Mouse (Mus musculus) 416B (cell line): ENCODE measurements around the gene Ltbp1.

ENCODE experiments used
- DNase-seq: peaks from one replicate; pipeline ENCODE4 v3.0.0; 2011; ENCODE audit warnings: low read depth

The Ltbp1 gene

DNA sequence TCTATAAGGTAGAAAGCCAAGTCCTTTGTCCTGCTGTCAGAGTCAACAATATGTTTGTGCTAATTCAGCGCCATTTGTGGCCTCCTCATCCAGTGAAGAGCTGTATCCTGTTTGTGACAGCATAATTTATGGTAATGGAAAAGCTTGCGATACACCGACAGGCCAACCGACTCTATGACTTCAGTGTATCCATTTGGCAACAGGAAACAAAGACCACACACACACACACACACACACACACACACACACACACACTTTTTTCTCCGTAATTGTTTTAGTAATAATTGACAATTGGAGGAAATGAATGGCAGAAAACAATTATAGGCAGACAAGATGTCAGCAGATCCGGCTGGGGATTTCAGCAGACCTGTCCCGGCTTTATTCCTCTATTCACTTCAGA is 435.3 kb downstream of the Ltbp1 start:
- DNase-seq: peak; percentile 3

DNA sequence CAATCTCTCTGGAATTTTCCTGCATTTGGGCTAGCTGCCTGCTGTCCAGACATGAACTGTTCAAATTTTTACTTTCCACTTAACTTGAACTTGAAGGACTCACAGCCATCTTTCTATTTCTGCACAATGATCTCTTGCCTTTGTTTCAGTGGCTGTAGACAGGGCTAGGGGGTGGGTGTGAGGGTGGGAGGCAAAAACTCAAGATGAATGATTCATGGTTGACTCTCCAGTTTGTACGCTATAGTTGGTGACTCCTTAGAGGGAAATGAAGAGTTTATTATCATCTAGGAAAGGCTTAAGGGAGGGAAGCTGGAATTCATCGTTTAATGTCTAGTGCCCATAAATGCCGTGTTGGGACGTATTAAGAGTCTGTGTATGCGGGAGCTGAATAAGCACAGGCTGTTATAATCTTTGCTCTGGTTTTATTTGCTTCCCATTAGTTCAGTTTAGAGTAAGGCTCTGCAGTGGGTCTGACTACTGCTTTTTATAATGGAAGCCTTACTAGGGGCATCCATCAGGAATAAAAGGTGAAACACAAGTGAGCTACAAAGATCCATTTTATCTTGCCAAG is 436.0 kb downstream of the Ltbp1 start:
- DNase-seq: no peak
